Mouse (Mus musculus) cerebellum, postnatal 10 days (tissue): Measurements from ENCODE around the gene Krtap24-1.

Experiments used
- DNase-seq, 2 experiments: peaks; one replicate each; pipeline ENCODE4 v3.0.0; 2021; ENCODE audit warnings: mixed read lengths in 2 of 2

Krtap24-1 gene

GRCm38 (mm10) chr16:88611922-88612321, at the start of gene Krtap24-1:
Krtap24-1 (minus strand) TSS chr16:88612279.
- DNase-seq = peak; percentile 4 to 7

- DNase-seq = peak; percentile 59 to 60
Observed at GRCm38 (mm10) chr16:88657426-88657825, 45.3 kb upstream of the Krtap24-1 start.

DNA sequence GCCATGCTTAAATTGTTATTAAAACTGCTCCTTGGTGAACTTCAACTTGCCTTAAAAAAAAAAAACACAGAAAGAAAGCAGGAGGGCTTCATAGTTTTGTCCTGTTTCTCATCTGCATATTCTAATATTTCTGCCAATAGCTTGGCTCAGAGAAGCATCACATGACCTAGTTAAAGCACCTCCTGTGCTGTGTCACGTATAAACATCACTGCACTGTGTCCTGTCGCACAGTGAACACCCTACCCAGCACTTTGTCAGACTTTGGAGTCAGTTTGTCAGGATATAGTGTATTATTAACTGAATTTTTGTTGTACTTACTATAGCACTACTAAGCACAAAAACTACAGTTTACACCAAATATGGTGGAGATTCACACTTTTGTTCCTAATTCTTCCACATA, 39.9 kb upstream of the Krtap24-1 start:
- no peak for DNase-seq

- DNase-seq = no peak
Observed at GRCm38 (mm10) chr16:88651082-88651481, 39.0 kb upstream of the Krtap24-1 start.

- no peak for DNase-seq
Observed at GRCm38 (mm10) chr16:88647358-88647846, 35.3 kb upstream of the Krtap24-1 start, which contains the start of gene Krtap26-1. Krtap26-1 (minus strand) TSS chr16:88647796.

DNA sequence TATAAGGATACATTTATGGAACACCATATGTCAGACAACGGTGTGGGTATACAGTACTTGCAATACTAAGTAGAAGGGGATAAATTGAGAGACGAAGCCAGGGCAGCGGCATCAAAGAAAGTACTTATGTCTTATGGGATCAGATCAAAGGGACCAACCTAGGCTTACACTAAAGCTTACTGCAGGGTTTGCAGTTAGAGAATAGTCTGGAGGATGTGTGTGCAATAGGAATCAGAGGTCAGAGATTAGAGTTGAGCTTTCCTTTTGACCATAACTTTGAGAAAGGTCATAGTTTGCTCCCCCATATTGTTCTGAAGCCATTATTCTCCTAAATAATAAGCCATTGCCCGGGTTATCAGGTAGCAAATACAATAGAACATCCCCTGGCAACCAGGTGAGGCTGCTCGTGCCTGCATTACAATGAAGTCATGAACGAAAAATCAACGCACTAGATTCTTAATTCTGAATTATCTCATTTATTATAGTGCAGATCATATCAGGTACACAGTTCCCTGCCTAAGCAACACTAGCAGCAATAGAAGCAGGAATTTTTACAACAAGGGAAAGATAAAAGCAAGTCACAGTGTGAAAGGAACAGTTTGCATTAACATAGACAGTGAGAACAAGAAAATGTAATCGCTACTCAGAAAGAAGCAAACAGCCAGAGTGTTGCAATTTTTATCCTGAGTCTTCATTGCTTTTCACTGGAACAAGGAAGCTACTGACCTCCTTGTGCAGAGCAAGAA, 34.5 kb upstream of the Krtap24-1 start:
- no peak for DNase-seq

GRCm38 (mm10) chr16:88640053-88640452, 28.0 kb upstream of the Krtap24-1 start:
- peak; percentile 6 to 15 for DNase-seq

DNA sequence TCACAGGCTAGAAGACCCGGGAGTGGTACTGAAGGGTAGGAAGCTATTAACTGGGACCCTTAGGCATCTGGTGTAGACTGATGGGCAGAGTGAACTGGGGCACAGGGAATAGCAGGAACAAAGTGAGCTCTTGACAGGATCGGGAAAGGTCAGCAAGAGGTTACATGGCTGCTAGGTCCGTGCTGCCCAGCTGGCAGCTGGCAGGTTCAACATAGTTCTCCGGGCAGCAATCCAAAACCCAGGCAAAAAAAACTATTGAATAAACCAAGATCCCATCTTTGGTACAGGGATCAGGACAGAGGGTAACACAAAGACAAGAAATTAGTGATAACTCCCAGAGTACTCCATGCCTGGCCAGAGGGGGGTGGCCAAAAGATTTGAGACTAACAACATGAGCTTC, 23.1 kb upstream of the Krtap24-1 start:
- DNase-seq = peak; percentile 58 to 62

- peak in 1 of 2 experiments; percentile 4 for DNase-seq
Observed at GRCm38 (mm10) chr16:88631474-88631873, 19.4 kb upstream of the Krtap24-1 start.

DNA sequence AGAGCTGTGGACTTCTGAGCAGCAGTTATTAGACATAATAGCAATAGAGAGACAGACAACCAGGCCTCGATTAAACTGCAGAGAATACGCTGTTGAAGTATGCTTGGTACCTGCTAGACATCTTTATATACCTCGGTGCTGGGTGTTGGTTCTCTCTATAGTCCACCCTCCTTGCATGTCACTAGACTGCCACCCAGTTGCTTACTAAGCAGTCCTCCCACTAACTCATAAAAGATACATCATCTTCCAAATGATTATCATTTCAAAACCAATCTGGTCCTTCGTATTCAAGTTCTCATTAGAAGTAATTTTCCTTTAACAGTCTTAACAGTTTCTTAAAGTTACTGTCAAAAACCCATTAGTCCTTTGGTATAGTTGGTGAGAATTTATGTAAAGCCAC, 15.5 kb upstream of the Krtap24-1 start, which contains the start of gene 2310079G19Rik:
2310079G19Rik (minus strand) TSS at position 101 of the 400 bp plus-strand sequence.
- DNase-seq = no peak

DNA sequence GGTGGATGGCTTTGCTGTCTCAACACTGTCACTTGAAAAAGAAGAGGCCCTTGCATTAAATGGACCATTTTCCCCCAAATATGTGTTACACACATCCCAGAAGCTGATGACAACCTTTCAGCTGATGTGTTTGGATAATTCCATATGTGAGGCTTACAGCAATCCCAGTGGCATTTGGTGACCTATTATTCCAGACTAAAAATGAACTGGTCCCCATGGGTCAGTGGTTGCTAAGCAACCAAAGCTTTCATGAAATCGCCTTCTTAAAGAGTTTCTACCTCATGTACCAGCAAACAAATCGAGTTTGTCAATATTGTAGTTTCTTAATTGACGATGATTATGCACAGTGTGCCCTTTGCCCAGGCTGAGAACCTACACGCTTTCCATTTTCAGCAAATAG, 633 bp upstream of the Krtap24-1 start:
- DNase-seq = no peak

- no peak for DNase-seq
Observed at GRCm38 (mm10) chr16:88604570-88604969, 7.5 kb downstream of the Krtap24-1 start.

DNA sequence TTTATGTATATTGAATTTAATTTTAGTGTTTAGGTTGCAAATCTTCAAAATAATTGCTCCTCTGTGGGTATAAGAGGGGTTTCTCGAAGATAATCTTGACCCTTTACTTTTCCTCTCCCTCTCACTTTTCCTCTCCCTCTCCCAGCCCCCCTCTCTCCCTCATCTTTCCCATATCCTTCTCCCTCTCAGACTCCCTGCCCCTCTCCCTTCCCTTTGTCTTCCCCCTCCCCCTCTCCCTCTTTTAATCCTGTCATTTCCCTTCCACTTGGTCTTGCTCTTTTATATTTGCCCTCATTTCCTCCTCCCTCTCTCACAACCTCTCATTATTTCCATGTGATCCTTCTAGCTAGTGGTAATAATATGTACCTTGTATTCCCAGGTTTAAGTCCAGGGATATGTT, 9.6 kb downstream of the Krtap24-1 start:
- DNase-seq = no peak

GRCm38 (mm10) chr16:88600303-88600702, 11.8 kb downstream of the Krtap24-1 start:
- no peak for DNase-seq

GRCm38 (mm10) chr16:88599504-88600237, 12.4 kb downstream of the Krtap24-1 start:
- no peak for DNase-seq

DNA sequence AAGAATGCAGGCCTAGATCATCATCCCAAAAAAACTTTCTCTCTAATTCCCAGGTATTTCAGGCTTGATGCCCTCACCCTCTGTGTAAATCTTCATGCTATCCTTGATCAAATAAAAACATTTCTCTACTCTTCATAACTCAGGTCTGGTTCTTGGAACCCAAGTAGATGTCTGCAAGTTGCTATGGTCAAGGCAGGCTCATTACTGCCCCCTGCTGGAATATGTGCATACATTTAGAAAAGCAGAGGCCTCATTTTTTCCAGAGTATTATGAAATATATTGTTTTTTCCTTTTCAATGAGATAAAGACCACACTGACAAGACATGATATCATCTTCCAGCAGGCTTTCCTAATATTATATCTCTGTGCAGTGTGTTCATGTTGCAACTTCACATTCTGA, 19.3 kb downstream of the Krtap24-1 start:
- DNase-seq = peak; percentile 16 to 31

GRCm38 (mm10) chr16:88583338-88583737, 28.7 kb downstream of the Krtap24-1 start:
- no peak for DNase-seq

- DNase-seq = no peak
Observed at GRCm38 (mm10) chr16:88575885-88576679, 36.0 kb downstream of the Krtap24-1 start.

- DNase-seq = no peak
Observed at GRCm38 (mm10) chr16:88572904-88573404, 39.1 kb downstream of the Krtap24-1 start.

- no peak for DNase-seq
Observed at GRCm38 (mm10) chr16:88570136-88570535, 41.9 kb downstream of the Krtap24-1 start.

DNA sequence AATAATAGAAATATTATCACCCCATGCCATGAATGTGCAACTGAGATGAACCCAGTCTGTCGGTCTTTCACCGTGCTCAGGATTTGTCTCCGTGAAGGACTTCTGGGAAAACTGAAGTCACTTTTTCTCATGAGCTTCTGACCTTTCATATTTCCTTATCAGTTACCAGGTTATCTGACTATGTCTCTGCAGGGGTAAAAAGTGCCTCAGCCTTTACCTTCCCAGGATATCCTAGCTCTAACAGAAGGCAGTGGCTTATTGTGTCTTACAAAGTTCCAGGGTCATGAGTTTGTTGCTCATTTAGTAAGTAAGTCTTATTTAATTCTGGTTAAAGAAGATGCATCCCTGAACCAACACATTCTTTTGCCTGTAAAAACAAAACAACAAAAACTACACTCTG, 42.3 kb downstream of the Krtap24-1 start:
- DNase-seq = no peak

GRCm38 (mm10) chr16:88569096-88569495, 43.0 kb downstream of the Krtap24-1 start:
- DNase-seq = no peak
